Mouse (Mus musculus): Measurements from ENCODE around the gene Lgals7. TPM values are rescaled to one million over a fixed set of nuclear protein-coding genes. Genes with fewer than 3 reads are reported as not detected.
A peak's percentile ranks its signal among the peaks of the same experiment; 100 is the strongest.

Gene Lgals7
- 2.4 and 4.2 TPM in 2 replicates for polyA plus RNA-seq (2016; fragmentation: Nextera tagmentation; extraction: Ambion mirVana)

DNA sequence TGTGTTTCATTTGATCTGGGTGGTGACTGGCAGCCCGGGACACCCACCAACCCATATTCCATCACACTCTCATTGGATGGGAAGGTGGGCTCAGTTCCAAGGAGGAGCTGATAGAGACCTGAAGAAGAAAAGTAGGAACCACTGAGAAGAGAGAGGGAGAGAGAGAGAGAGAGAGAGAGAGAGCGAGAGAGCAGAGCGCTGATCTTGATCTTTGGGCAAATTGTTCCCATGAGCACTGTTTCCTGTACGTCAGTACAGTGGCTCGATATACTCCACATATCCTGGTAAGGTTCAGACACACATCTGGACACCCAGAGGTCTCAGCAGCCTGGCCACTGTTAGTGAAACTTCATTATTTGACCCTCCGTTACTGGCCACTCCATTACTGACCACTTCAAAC is at the start of gene Lgals7:
Gene Lgals7 (plus strand): TSS at position 314 of the 400 bp plus-strand sequence.
- no peak within 1 kb of the TSS for H3K9ac ChIP-seq
- H3K4me1 ChIP-seq, result 0 out of 2 replicates have a peak, but pooled peaks cover 9% of the 10 kb centered on the region
- 0 out of 2 replicates have a peak, but pooled peaks cover 3% of the 10 kb centered on the region for H3K9me3 ChIP-seq
- 72% methylated on average over 6 of the region's 6 CpGs for WGBS
- no peak for ATAC-seq (ENCODE audit: insufficient number of reproducible peaks, insufficient read depth, low FRiP score, low TSS enrichment)
- H3K4me2 ChIP-seq (replicated peaks), result no peak within 1 kb of the TSS
- H3K4me3 ChIP-seq, result no peak within 1 kb of the TSS
- H3K27ac ChIP-seq, result no peak within 1 kb of the TSS
- no peaks in the 10 kb centered on the region for H3K27me3 ChIP-seq
- no peaks in the 10 kb centered on the region for H3K36me3 ChIP-seq

DNA sequence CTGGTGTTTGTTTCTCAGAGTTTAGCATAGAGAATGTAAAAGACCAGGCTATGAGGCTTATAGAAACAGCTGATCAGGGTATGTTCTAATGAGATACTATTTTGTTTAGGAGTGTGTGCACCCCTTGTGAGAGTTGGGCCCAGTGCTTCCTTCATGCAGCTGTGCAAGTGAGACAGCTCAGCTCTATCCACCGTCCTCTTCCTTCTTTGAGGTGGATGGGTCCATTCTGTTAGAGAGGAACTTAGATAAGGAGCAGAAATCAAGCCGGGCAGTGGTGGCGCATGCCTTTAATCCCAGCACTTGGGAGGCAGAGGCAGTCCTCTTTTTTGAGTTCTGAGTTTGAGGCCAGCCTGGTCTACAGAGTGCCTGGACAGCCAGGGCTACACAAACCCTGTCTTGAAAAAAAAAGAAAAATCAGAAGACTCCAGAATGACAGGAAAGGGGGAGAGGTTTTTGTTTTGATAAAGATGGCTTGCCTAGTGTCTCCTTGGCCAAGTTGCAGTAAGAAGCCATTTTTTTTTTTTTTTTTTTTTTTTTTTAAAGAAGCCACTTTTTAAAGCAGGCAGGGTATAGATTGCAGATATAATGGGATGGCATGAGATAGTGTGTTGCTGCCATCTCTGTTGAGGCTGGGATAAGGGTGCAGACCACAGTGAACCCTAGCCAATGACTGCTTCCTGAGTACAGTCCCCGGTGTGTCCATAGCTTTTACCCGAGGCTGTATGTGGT is 49.2 kb upstream of the Lgals7 start:
- ATAC-seq (ENCODE audit: insufficient number of reproducible peaks, insufficient read depth, low FRiP score, low TSS enrichment), result no peak
- no peak overlapping the region for H3K27ac ChIP-seq
- H3K36me3 ChIP-seq, result peaks cover 70% of the 10 kb centered on the region
- no peak overlapping the region for H3K9ac ChIP-seq
- H3K9me3 ChIP-seq, result no peaks in the 10 kb centered on the region
- no peak overlapping the region for H3K4me2 ChIP-seq (replicated peaks)
- H3K4me1 ChIP-seq, result peaks cover 39% of the 10 kb centered on the region
- H3K27me3 ChIP-seq, result no peaks in the 10 kb centered on the region
- WGBS, result 89% methylated on average over 5 of the region's 5 CpGs
- no peak overlapping the region for H3K4me3 ChIP-seq

DNA sequence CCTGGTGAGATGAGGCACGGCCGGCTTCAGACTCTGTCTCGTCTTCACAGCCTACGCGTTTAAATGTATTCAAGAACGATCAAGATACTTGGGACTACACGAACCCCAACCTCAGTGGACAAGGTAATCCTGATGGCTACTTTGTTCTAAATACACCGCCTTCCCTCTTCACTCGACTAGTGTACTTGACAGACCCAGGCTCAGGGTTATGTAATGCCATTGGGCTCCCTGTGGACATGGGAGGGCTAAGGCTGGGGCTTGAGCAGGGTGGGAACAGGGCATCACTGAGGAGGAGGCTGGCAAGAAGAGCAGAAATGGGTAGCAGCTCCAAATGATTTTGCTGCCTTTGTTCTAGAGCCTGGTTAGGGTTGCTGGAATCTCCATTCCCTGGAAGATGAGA is 48.4 kb upstream of the Lgals7 start:
- Histone ChIP-seq H3K4me2 (replicated peaks) (no peak overlapping the region), H3K36me3 (peaks cover 78% of the 10 kb centered on the region), H3K27me3 (no peaks in the 10 kb centered on the region), H3K27ac (no peak overlapping the region), H3K9me3 (no peaks in the 10 kb centered on the region), H3K4me1 (peaks cover 42% of the 10 kb centered on the region), H3K9ac (no peak overlapping the region), H3K4me3 (no peak overlapping the region)
- 88% methylated on average over 9 of the region's 9 CpGs for WGBS
- ATAC-seq (ENCODE audit: insufficient number of reproducible peaks, insufficient read depth, low FRiP score, low TSS enrichment), result no peak

DNA sequence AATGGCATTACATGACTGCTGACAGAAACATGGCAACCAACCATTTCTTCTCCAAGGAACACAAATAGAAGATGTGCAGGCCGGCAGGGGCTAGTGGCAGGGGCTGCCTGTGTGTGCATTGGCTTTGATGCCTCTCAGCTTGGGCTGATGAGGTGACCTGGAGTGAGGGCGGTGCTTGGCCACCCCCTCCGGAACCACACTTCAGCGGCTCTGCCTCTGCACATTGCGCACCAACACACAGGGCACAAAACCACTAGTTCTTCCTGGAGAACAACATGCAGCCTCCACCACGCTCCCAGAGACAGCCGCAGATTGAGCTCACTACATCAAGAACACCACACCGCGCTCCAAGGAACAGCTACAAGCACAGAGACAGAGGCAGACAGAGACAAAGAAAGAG is 47.5 kb upstream of the Lgals7 start:
- Histone ChIP-seq H3K4me3 (no peak overlapping the region), H3K27me3 (no peaks in the 10 kb centered on the region), H3K4me2 (replicated peaks) (no peak overlapping the region), H3K9ac (0 out of 2 replicates have a peak overlapping the region, but pooled peaks have one; percentile 34), H3K4me1 (peaks cover 42% of the 10 kb centered on the region), H3K36me3 (peaks cover 87% of the 10 kb centered on the region), H3K27ac (no peak overlapping the region), H3K9me3 (no peaks in the 10 kb centered on the region)
- WGBS, result 92% methylated on average over 9 of the region's 9 CpGs
- no peak for ATAC-seq (ENCODE audit: insufficient number of reproducible peaks, insufficient read depth, low FRiP score, low TSS enrichment)

DNA sequence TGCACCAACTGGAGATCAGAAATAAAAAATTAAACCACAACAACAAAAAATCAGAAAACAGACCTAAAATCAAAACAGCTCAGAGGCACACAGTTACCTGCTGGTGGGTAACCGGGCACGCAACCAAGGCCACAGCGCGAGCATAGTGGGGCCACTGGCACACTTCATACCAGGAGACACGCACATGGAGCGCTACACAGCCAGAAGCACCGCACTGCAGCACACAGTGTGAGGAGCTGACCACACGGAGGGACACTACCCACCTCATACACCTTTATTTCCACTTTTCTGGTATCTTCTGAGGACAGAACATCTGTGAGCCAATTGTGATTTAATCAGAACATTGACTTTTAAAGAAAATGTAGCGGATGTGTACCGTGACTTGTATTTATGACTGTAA is 46.7 kb upstream of the Lgals7 start:
- Histone ChIP-seq H3K36me3 (peaks cover 93% of the 10 kb centered on the region), H3K9ac (no peak overlapping the region), H3K4me1 (peaks cover 42% of the 10 kb centered on the region), H3K4me2 (replicated peaks) (no peak overlapping the region), H3K4me3 (no peak overlapping the region), H3K27ac (no peak overlapping the region), H3K27me3 (no peaks in the 10 kb centered on the region), H3K9me3 (no peaks in the 10 kb centered on the region)
- ATAC-seq (ENCODE audit: insufficient number of reproducible peaks, insufficient read depth, low FRiP score, low TSS enrichment), result no peak
- 92% methylated on average over 10 of the region's 10 CpGs for WGBS

DNA sequence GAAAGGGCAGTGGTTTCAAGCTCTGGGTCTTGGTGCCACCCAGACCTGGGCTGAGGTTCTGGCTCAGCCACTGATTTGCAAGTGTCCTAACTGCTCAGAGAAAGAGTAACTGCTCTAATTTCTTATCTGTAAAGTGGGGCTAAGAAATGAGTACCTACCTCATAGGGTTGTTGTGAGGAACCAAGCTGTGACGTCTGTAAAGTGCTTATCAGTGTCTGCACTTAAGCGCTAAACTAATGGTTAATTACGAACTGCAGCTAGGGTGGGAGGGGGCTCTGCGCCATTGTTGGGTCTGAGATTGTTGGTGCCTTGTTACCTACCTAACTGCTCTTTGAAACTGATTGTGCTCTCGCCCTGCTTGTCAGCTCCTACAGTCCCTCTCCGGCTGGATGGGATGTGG is 46.1 kb upstream of the Lgals7 start:
- no peak for ATAC-seq (ENCODE audit: insufficient number of reproducible peaks, insufficient read depth, low FRiP score, low TSS enrichment)
- no peak overlapping the region for H3K9ac ChIP-seq
- no peak overlapping the region for H3K4me3 ChIP-seq
- peaks cover 36% of the 10 kb centered on the region for H3K4me1 ChIP-seq
- no peaks in the 10 kb centered on the region for H3K27me3 ChIP-seq
- WGBS, result 79% methylated on average over 6 of the region's 6 CpGs
- H3K9me3 ChIP-seq, result no peaks in the 10 kb centered on the region
- peaks cover 95% of the 10 kb centered on the region for H3K36me3 ChIP-seq
- H3K4me2 ChIP-seq (replicated peaks), result no peak overlapping the region
- H3K27ac ChIP-seq, result 0 out of 2 replicates have a peak overlapping the region, but pooled peaks have one; percentile 33

DNA sequence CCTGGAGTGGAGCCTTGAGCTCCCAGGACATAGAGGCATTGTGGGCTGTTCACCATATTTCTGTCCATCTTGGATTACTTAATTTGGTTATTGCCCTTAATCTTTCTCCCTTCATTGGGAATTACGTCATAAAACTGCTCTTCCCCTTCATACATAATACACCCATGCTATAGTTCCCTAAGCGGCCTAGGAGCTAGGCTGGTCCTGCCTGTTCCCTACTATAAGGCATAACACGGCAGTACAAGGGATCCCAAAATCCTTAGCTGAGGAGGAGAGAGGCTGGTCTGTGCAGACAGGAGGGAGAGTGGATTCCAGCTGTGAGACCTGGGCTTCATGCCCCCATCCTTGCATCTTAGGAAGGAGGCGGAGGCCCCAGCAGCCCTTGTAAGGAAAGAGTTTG is 45.7 kb upstream of the Lgals7 start:
- Histone ChIP-seq H3K4me1 (peaks cover 32% of the 10 kb centered on the region), H3K36me3 (peaks cover 96% of the 10 kb centered on the region), H3K27ac (0 out of 2 replicates have a peak overlapping the region, but pooled peaks have one; percentile 33), H3K4me3 (no peak overlapping the region), H3K27me3 (no peaks in the 10 kb centered on the region), H3K4me2 (replicated peaks) (no peak overlapping the region), H3K9ac (no peak overlapping the region), H3K9me3 (no peaks in the 10 kb centered on the region)
- 76% methylated on average over 4 of the region's 4 CpGs for WGBS
- ATAC-seq (ENCODE audit: insufficient number of reproducible peaks, insufficient read depth, low FRiP score, low TSS enrichment), result no peak

DNA sequence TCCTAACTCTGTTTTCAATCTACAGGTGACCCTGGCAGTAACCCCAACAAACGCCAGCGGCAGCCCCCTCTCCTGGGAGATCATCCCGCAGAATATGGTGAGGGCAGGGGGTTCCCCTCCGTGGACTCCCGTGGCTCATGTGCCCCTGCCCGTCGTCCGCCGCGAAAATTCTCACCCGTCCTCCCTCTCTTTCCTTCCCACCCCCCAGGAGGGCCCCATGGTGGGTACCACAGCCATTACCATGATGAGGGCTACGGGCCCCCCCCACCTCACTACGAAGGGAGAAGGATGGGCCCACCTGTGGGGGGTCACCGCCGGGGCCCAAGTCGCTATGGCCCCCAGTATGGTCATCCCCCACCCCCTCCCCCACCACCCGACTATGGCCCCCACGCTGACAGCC is 45.2 kb upstream of the Lgals7 start:
- H3K9me3 ChIP-seq, result no peaks in the 10 kb centered on the region
- peaks cover 29% of the 10 kb centered on the region for H3K4me1 ChIP-seq
- no peaks in the 10 kb centered on the region for H3K27me3 ChIP-seq
- no peak for ATAC-seq (ENCODE audit: insufficient number of reproducible peaks, insufficient read depth, low FRiP score, low TSS enrichment)
- no peak overlapping the region for H3K9ac ChIP-seq
- no peak overlapping the region for H3K27ac ChIP-seq
- WGBS, result 78% methylated on average over 18 of the region's 18 CpGs
- no peak overlapping the region for H3K4me3 ChIP-seq
- H3K4me2 ChIP-seq (replicated peaks), result no peak overlapping the region
- peaks cover 92% of the 10 kb centered on the region for H3K36me3 ChIP-seq

DNA sequence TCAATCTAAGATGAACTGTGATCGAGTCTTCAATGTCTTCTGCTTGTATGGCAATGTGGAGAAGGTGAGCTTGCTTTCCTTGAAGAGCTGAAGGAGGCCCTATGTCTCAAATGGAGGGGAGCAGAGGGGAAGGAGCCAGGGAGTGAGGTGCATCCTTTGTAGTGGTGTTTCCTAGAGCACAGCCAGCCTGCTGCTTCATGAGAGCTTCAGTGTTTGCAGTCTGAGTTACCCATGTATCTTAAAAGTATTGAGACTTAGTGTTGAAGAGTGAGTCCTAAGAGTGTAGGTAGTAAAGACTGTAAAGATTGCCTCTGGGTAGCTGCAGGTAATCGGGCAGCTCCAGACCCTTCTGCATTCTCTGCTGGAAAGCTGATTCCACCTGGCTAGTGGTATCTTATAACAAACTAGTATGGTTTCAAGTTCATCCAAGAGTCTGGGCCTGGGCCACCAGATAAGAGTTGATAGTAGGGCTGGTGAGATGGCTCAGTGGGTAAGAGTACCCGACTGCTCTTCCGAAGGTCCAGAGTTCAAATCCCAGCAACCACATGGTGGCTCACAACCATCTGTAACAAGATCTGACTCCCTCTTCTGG is 44.7 kb upstream of the Lgals7 start:
- H3K4me1 ChIP-seq, result peaks cover 25% of the 10 kb centered on the region
- no peak overlapping the region for H3K4me2 ChIP-seq (replicated peaks)
- no peak overlapping the region for H3K4me3 ChIP-seq
- peaks cover 87% of the 10 kb centered on the region for H3K36me3 ChIP-seq
- H3K27ac ChIP-seq, result no peak overlapping the region
- no peak for ATAC-seq (ENCODE audit: insufficient number of reproducible peaks, insufficient read depth, low FRiP score, low TSS enrichment)
- 90% methylated on average over 4 of the region's 4 CpGs for WGBS
- H3K9me3 ChIP-seq, result no peaks in the 10 kb centered on the region
- no peak overlapping the region for H3K9ac ChIP-seq
- H3K27me3 ChIP-seq, result no peaks in the 10 kb centered on the region

DNA sequence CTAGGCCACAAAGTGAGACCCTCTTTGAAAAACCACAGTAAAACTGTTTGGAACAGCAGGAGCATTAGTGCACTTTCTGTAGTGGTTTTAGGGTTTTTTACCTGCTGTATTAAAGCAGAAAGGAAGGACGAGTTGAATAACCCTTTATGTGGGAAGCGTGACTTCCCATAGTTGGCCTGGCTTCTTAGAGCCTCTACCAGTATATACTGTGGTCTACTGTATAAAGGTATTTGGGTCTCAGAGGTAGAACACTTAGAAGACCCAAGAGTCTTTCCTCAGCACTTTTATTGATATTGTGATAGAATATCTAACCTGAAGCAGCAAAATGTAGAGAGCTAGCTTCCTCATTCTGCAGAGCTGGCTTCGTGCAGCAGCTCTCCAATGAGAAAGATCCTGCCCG is 44.1 kb upstream of the Lgals7 start:
- Histone ChIP-seq H3K27me3 (no peaks in the 10 kb centered on the region), H3K4me2 (replicated peaks) (no peak overlapping the region), H3K4me3 (no peak overlapping the region), H3K9ac (no peak overlapping the region; the same call in 1 of the 2 replicates), H3K36me3 (peaks cover 80% of the 10 kb centered on the region), H3K4me1 (peaks cover 24% of the 10 kb centered on the region), H3K27ac (0 out of 2 replicates have a peak overlapping the region, but pooled peaks have one; percentile 31), H3K9me3 (no peaks in the 10 kb centered on the region)
- 86% methylated on average over 4 of the region's 4 CpGs for WGBS
- ATAC-seq (ENCODE audit: insufficient number of reproducible peaks, insufficient read depth, low FRiP score, low TSS enrichment), result no peak

DNA sequence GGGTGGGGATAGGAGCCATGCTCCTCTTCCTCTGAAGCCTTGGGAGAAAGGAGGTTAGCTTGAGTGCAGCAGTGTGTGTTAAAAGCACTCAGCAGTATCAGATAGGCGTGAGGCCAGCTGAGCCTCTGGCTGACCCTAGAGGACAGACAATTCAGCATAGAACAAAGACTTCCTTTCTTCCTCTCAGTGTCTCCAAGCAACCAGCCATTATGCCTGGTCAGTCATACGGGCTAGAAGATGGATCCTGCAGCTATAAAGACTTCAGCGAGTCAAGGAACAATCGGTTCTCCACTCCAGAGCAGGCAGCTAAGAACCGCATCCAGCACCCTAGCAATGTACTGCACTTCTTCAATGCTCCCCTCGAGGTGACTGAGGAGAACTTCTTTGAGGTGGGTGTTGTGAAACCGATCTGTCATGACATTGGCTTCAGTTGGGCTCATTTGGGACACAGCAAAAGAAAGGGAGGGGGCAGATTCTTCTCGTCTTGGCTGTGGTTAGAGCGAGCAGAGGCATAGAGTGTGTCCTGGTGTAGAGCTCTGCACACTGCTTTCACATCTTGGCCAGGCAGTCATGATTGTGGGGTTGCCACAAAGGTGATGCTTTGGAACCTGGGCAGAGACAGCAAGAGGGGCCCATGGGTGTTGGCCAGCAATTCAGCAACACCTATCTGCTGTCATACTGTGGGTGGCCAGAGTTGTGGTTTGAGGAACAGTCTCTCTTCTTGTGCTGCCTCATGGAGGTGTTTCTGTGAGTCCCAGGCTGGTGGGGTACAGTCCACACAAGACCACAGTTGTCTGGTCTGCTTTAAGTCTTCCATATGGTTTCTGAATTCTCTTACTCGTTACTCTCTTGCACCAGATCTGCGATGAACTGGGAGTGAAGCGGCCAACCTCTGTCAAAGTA is 43.0 kb upstream of the Lgals7 start:
- H3K4me1 ChIP-seq, result peaks cover 19% of the 10 kb centered on the region
- H3K4me2 ChIP-seq (replicated peaks), result 0 out of 2 replicates have a peak overlapping the region, but pooled peaks have one; percentile 1
- no peaks in the 10 kb centered on the region for H3K27me3 ChIP-seq
- no peaks in the 10 kb centered on the region for H3K9me3 ChIP-seq
- H3K36me3 ChIP-seq, result peaks cover 70% of the 10 kb centered on the region
- no peak overlapping the region for H3K4me3 ChIP-seq
- ATAC-seq (ENCODE audit: insufficient number of reproducible peaks, insufficient read depth, low FRiP score, low TSS enrichment), result 0 out of 2 replicates have a peak, but pooled peaks have one; percentile 18
- 64% methylated on average over 12 of the region's 12 CpGs for WGBS
- H3K9ac ChIP-seq, result no peak overlapping the region
- peak overlapping the region; percentile 32; the same call in 1 of the 2 replicates for H3K27ac ChIP-seq

Data from embryonic facial prominence, embryonic 12.5 days (tissue).